Mouse (Mus musculus): ENCODE results near the gene Coro7. TPM values are rescaled to one million over a fixed set of nuclear protein-coding genes. Genes with fewer than 3 reads are reported as not detected.
A peak's percentile ranks its signal among the peaks of the same experiment; 100 is the strongest.

The Coro7 gene
- polyA plus RNA-seq, 1 experiment from 2014 or later = 16.8 TPM

DNA sequence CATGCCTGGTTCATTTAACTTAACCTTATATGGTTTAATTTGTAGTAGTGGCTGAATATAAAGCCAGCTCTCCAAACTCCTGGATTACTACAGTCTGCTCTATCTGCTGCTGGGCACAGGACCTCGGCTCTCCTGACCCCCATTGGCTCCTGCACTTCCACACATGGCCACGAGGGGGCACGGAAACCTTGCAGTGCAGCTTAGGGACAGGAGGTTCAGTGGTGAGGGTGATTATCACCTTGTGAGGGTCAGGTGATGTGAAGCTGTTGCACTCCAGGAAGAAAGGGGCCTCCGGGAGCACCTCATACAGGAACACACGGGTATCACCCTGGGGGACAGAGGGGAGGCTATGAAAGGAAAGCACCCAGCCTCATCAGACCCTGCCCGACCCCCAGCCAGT is 49.6 kb downstream of the Coro7 start:
- peaks cover 21% of the 10 kb centered on the region for H3K36me3 ChIP-seq
- ATAC-seq (ENCODE audit: insufficient number of reproducible peaks, low FRiP score, low TSS enrichment, low read depth) = no peak

DNA sequence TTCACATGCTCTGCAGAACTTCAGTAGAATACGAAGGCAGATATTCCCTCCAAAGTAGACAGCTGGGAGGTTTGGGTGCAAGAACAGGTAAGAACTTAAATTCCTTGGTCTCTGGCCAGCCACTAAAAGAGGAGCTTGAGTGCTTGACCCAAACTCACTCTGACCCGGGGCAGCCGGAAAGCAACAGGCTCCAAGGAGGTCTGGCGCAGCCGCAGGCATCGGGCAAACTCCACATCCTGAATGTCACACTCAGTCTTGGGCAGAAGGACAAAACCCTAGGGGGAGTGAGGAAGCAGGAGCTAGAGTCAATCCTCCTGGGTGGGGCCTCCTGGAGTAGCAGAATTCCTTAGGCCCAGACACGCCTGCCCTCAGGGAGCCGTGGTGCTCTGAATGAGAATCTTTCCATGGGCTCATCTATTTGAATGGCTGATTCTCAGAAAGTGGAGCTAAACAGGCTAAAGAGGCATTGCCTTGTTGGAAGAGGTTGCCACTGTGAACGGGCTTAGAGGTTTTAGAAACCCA is 50.6 kb downstream of the Coro7 start:
- Histone ChIP-seq H3K27me3 (no peaks in the 10 kb centered on the region), H3K36me3 (peaks cover 18% of the 10 kb centered on the region), H3K4me2 (no peak overlapping the region), H3K4me3 (no peak overlapping the region), H3K4me1 (peaks cover 16% of the 10 kb centered on the region), H3K9ac (no peak overlapping the region), H3K9me3 (no peaks in the 10 kb centered on the region), H3K27ac (no peak overlapping the region)
- WGBS = 84% methylated on average over 9 of the region's 9 CpGs
- no peak for ATAC-seq (ENCODE audit: insufficient number of reproducible peaks, low FRiP score, low TSS enrichment, low read depth)

More for the DNA sequence above, 49.6 kb downstream of the Coro7 start:
- Histone ChIP-seq H3K27ac (no peak overlapping the region), H3K4me1 (peaks cover 12% of the 10 kb centered on the region), H3K4me2 (no peak overlapping the region), H3K9ac (no peak overlapping the region), H3K27me3 (no peaks in the 10 kb centered on the region), H3K9me3 (no peaks in the 10 kb centered on the region), H3K4me3 (no peak overlapping the region)
- 22% methylated on average over 6 of the region's 6 CpGs for WGBS

GRCm38 (mm10) chr16:4627105-4627504 is 52.5 kb downstream of the Coro7 start:
- no peak overlapping the region for H3K9ac ChIP-seq
- peaks cover 11% of the 10 kb centered on the region for H3K36me3 ChIP-seq
- no peak for ATAC-seq (ENCODE audit: insufficient number of reproducible peaks, low FRiP score, low TSS enrichment, low read depth)
- WGBS = 80% methylated on average over 6 of the region's 6 CpGs
- H3K4me1 ChIP-seq = peaks cover 22% of the 10 kb centered on the region
- H3K9me3 ChIP-seq = no peaks in the 10 kb centered on the region
- no peak overlapping the region for H3K27ac ChIP-seq
- no peak overlapping the region for H3K4me3 ChIP-seq
- H3K4me2 ChIP-seq = no peak overlapping the region
- no peaks in the 10 kb centered on the region for H3K27me3 ChIP-seq

- peak within 1 kb of the TSS; percentile 87 for H3K27ac ChIP-seq
- peak within 1 kb of the TSS; percentile 65 for H3K9ac ChIP-seq
- ATAC-seq (ENCODE audit: insufficient number of reproducible peaks, low FRiP score, low TSS enrichment, low read depth) = peak; percentile 76
- WGBS = under 1% methylated on average over 56 of the region's 56 CpGs
- H3K27me3 ChIP-seq = no peaks in the 10 kb centered on the region
- H3K4me3 ChIP-seq = peak within 1 kb of the TSS; percentile 63
- peaks cover 28% of the 10 kb centered on the region for H3K4me1 ChIP-seq
- H3K4me2 ChIP-seq = peak within 1 kb of the TSS; percentile 58
- no peaks in the 10 kb centered on the region for H3K9me3 ChIP-seq
- H3K36me3 ChIP-seq = peaks cover 8% of the 10 kb centered on the region
Measured at GRCm38 (mm10) chr16:4624481-4625110, 55.0 kb downstream of the Coro7 start, which contains the start of gene Pam16. Gene Pam16, minus strand, starts transcription at chr16:4624988.

GRCm38 (mm10) chr16:4624074-4624473 is 55.5 kb downstream of the Coro7 start:
- H3K27ac ChIP-seq = peak overlapping the region; percentile 87
- H3K4me3 ChIP-seq = peak overlapping the region; percentile 63
- peak overlapping the region; percentile 65 for H3K9ac ChIP-seq
- no peaks in the 10 kb centered on the region for H3K27me3 ChIP-seq
- 16% methylated on average over 9 of the region's 9 CpGs for WGBS
- H3K36me3 ChIP-seq = peaks cover 8% of the 10 kb centered on the region
- peak overlapping the region; percentile 58 for H3K4me2 ChIP-seq
- no peaks in the 10 kb centered on the region for H3K9me3 ChIP-seq
- ATAC-seq (ENCODE audit: insufficient number of reproducible peaks, low FRiP score, low TSS enrichment, low read depth) = no peak
- H3K4me1 ChIP-seq = peaks cover 28% of the 10 kb centered on the region

- peaks cover 62% of the 10 kb centered on the region for H3K36me3 ChIP-seq
- no peak for ATAC-seq (ENCODE audit: insufficient number of reproducible peaks, low FRiP score, low TSS enrichment, low read depth)
- no peaks in the 10 kb centered on the region for H3K9me3 ChIP-seq
- H3K4me1 ChIP-seq = peaks cover 7% of the 10 kb centered on the region; the same call in 1 of the 2 replicates
- no peaks in the 10 kb centered on the region for H3K27me3 ChIP-seq
- no peak overlapping the region for H3K4me2 ChIP-seq
- H3K27ac ChIP-seq = no peak overlapping the region; the same call in 1 of the 2 replicates
- H3K4me3 ChIP-seq = no peak overlapping the region
- whole genome bisulfite sequencing = 76% methylated on average over 4 of the region's 4 CpGs
- H3K9ac ChIP-seq = no peak overlapping the region
Measured at GRCm38 (mm10) chr16:4616829-4617228, 62.7 kb downstream of the Coro7 start.

DNA sequence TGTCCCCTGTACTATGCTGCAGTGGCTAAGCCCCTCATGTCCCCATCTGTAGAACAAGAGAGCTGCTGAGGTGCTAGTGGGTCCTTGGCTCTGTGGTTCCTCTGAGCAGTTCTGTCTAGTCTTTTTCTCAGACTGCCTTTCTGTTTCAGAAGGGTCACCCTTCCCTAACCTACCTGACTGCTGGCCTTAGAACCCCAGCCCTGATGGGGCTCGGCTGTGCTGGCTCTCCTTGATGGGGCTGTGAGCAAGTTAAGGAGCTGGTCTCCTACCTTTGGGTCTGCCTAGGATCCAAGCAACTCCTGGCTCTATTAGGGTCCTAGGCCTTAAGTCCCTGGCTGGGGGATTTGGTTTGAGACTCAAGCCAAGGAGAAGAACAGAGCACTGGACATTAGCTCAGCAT is 64.3 kb downstream of the Coro7 start:
- H3K36me3 ChIP-seq = peaks cover 76% of the 10 kb centered on the region
- ATAC-seq (ENCODE audit: insufficient number of reproducible peaks, low FRiP score, low TSS enrichment, low read depth) = no peak
- H3K4me1 ChIP-seq = peaks cover 6% of the 10 kb centered on the region; the same call in 1 of the 2 replicates
- H3K4me3 ChIP-seq = no peak overlapping the region
- no peak overlapping the region for H3K27ac ChIP-seq
- no peaks in the 10 kb centered on the region for H3K9me3 ChIP-seq
- no peaks in the 10 kb centered on the region for H3K27me3 ChIP-seq
- no peak overlapping the region for H3K9ac ChIP-seq
- WGBS = 70% methylated on average over 1 of the region's 1 CpGs
- no peak overlapping the region for H3K4me2 ChIP-seq

DNA sequence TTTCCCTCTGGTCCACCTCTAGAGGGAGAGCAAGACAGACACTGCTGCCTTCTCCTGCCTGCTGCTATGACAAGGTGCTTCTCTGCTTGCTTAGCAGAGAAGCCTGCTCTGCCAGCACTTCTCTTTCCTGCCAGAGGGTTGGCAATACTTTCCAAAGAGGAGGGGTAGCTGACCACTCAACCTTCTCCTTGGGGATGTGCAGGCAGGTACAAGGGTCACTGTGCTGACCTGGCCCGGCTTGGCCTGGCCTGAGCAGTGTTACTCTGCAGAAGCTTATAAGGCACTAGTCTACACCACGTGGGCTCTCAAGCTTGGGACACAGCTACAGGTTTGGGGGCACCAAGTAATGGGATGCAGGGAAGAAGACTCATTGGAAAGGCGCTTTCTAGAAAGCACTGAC is 64.9 kb downstream of the Coro7 start:
- no peak for ATAC-seq (ENCODE audit: insufficient number of reproducible peaks, low FRiP score, low TSS enrichment, low read depth)
- WGBS = 88% methylated on average over 3 of the region's 3 CpGs
- H3K4me1 ChIP-seq = no peaks in the 10 kb centered on the region
- peaks cover 83% of the 10 kb centered on the region for H3K36me3 ChIP-seq
- H3K27ac ChIP-seq = no peak overlapping the region; the same call in 1 of the 2 replicates
- H3K9ac ChIP-seq = no peak overlapping the region
- H3K27me3 ChIP-seq = no peaks in the 10 kb centered on the region
- no peaks in the 10 kb centered on the region for H3K9me3 ChIP-seq
- no peak overlapping the region for H3K4me2 ChIP-seq
- H3K4me3 ChIP-seq = no peak overlapping the region

DNA sequence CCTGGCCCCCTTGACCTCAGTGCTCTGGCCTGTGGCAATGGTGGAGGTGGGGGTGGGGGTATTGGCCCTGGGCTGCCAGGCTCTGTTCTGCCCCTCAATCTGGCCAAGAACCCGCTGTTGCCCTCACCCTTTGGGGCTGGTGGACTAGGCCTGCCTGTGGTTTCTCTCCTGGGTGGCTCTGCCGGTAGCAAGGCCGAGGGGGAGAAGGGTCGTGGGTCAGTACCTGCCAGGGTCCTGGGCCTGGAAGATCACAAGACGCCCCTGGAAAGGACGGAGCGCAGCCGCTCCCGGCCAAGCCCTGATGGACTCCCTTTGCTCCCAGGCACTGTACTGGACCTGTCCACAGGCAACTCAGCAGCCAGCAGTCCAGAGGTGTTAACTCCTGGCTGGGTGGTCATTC is 65.8 kb downstream of the Coro7 start:
- peaks cover 86% of the 10 kb centered on the region for H3K36me3 ChIP-seq
- H3K27me3 ChIP-seq = no peaks in the 10 kb centered on the region
- no peak for ATAC-seq (ENCODE audit: insufficient number of reproducible peaks, low FRiP score, low TSS enrichment, low read depth)
- H3K9me3 ChIP-seq = no peaks in the 10 kb centered on the region
- H3K4me1 ChIP-seq = peaks cover 1% of the 10 kb centered on the region
- WGBS = 94% methylated on average over 9 of the region's 9 CpGs
- H3K4me3 ChIP-seq = no peak overlapping the region
- H3K4me2 ChIP-seq = no peak overlapping the region
- H3K27ac ChIP-seq = no peak overlapping the region
- no peak overlapping the region for H3K9ac ChIP-seq

- WGBS = 88% methylated on average over 7 of the region's 7 CpGs
Measured at GRCm38 (mm10) chr16:4611676-4612075, 67.9 kb downstream of the Coro7 start.

DNA sequence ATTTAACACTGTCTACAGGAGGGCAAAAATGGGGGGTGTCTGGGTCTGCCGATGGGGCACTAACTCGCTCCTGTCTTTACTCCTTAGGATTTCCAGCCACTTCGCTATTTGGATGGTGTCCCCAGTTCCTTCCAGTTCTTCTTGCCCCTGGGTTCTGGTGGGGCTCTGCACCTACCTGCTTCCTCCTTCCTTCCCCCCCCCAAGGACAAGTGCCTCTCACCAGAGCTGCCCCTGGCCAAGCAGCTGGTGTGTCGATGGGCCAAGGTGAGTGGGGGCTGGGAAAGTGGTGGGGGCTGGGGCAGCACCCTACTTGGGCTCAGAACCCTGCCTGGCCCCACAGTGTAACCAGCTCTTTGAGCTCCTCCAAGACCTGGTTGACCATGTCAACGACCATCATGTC is 68.4 kb downstream of the Coro7 start:
- WGBS = 91% methylated on average over 5 of the region's 5 CpGs
- no peaks in the 10 kb centered on the region for H3K27me3 ChIP-seq
- H3K4me3 ChIP-seq = no peak overlapping the region
- H3K9me3 ChIP-seq = no peaks in the 10 kb centered on the region
- no peak overlapping the region for H3K9ac ChIP-seq
- peaks cover 26% of the 10 kb centered on the region for H3K4me1 ChIP-seq
- H3K36me3 ChIP-seq = peaks cover 72% of the 10 kb centered on the region
- ATAC-seq (ENCODE audit: insufficient number of reproducible peaks, low FRiP score, low TSS enrichment, low read depth) = no peak
- H3K27ac ChIP-seq = no peak overlapping the region
- no peak overlapping the region for H3K4me2 ChIP-seq

More at GRCm38 (mm10) chr16:4611676-4612075, 67.9 kb downstream of the Coro7 start:
- no peak overlapping the region for H3K9ac ChIP-seq
- no peak overlapping the region for H3K4me3 ChIP-seq
- no peaks in the 10 kb centered on the region for H3K9me3 ChIP-seq
- peaks cover 74% of the 10 kb centered on the region for H3K36me3 ChIP-seq
- H3K27me3 ChIP-seq = no peaks in the 10 kb centered on the region
- no peak for ATAC-seq (ENCODE audit: insufficient number of reproducible peaks, low FRiP score, low TSS enrichment, low read depth)
- no peak overlapping the region for H3K4me2 ChIP-seq
- no peak overlapping the region for H3K27ac ChIP-seq
- H3K4me1 ChIP-seq = peaks cover 22% of the 10 kb centered on the region

- Histone ChIP-seq H3K4me2 (no peak overlapping the region), H3K27me3 (no peaks in the 10 kb centered on the region), H3K4me1 (peaks cover 52% of the 10 kb centered on the region), H3K36me3 (peaks cover 46% of the 10 kb centered on the region), H3K9me3 (no peaks in the 10 kb centered on the region), H3K9ac (no peak overlapping the region), H3K4me3 (no peak overlapping the region), H3K27ac (peak overlapping the region; percentile 71; the same call in 1 of the 2 replicates)
- WGBS = 76% methylated on average over 19 of the region's 19 CpGs
- no peak for ATAC-seq (ENCODE audit: insufficient number of reproducible peaks, low FRiP score, low TSS enrichment, low read depth)
Measured at GRCm38 (mm10) chr16:4608532-4609059, 71.0 kb downstream of the Coro7 start.

Data from limb, embryonic 15.5 days (tissue).